Mouse (Mus musculus) G1E (cell line): ENCODE results near the gene Cdc14b. TPM values are rescaled to one million over a fixed set of nuclear protein-coding genes. Genes with fewer than 3 reads are reported as not detected.

Experiments
- ATAC-seq: 2 replicates; pipeline ENCODE4 v1.8.0; 2016; ENCODE audit warnings: mild to moderate bottlenecking; ENCODE audit not compliant: insufficient number of reproducible peaks, poor library complexity, low FRiP score, severe bottlenecking; ENCODE audit errors: extremely low read depth
- DNase-seq: peaks from one replicate; pipeline ENCODE4 v3.0.0; 2012; ENCODE audit warnings: low spot score
- H3K27me3 ChIP-seq: 2 replicates; pipeline ENCODE4 v1.6.1; 2012; ENCODE audit warnings: mild to moderate bottlenecking, low read length, inconsistent platforms; ENCODE audit not compliant: insufficient read depth
- H3K36me3 ChIP-seq: replicated peaks from 2 replicates; pipeline ENCODE3; 2012; ENCODE audit warnings: mild to moderate bottlenecking, inconsistent platforms
- H3K4me1 ChIP-seq: 2 replicates; pipeline ENCODE4 v1.6.1; 2012; ENCODE audit warnings: low read depth, low read length, inconsistent platforms, mixed read lengths; ENCODE audit not compliant: insufficient read depth
- H3K4me3 ChIP-seq: 2 replicates; pipeline ENCODE4 v1.5.1; 2012; ENCODE audit warnings: low read depth, mild to moderate bottlenecking, inconsistent platforms, low read length, moderate library complexity, mixed read lengths
- H3K9me3 ChIP-seq: replicated peaks from 2 replicates; pipeline ENCODE4 v1.6.1; 2012; ENCODE audit warnings: inconsistent platforms
- CTCF ChIP-seq: IDR thresholded peaks from 2 replicates; pipeline ENCODE4 v1.5.1; 2012; ENCODE audit warnings: low read depth, low read length, inconsistent platforms, mixed read lengths
- GATA1 ChIP-seq: IDR thresholded peaks from 2 replicates; pipeline ENCODE4 v1.6.1; 2012; ENCODE audit warnings: borderline replicate concordance, low read length, inconsistent platforms, mixed read lengths
- GATA2 ChIP-seq: IDR thresholded peaks from 2 replicates; pipeline ENCODE4 v1.6.1; 2012; ENCODE audit warnings: low read depth, low read length, inconsistent platforms, borderline replicate concordance
- POLR2AphosphoS5 ChIP-seq: IDR thresholded peaks from 2 replicates; pipeline ENCODE4 v1.6.1; 2012; ENCODE audit warnings: low read depth, low read length, inconsistent platforms; ENCODE audit not compliant: insufficient replicate concordance
- TAL1 ChIP-seq: conservative IDR thresholded peaks from 2 replicates; pipeline ENCODE4 v1.6.1; 2012; ENCODE audit warnings: low read depth, low read length, inconsistent platforms, mixed read lengths
- polyA plus RNA-seq: library from polyadenylated mRNA; stranded (reverse); fragments of >175 nt; gene quantifications from 2 replicates; pipeline ENCODE4 v1.2.3, GENCODE M21; 2012
- total RNA-seq, 2 experiments: library from RNA; stranded (forward) in 1 of 2; stranded (reverse) in 1 of 2; fragments of 200-1000 nt in 1 of 2; fragments of >200 nt in 1 of 2; fragmentation: Nextera tagmentation in 1 of 2; gene quantifications; 2 replicates each; pipeline ENCODE4 v1.2.3; 2014 to 2017

The Cdc14b gene
- total and polyA plus RNA-seq, 3 experiments, result 0.13 to 4.1 (median 2.3) TPM

DNA sequence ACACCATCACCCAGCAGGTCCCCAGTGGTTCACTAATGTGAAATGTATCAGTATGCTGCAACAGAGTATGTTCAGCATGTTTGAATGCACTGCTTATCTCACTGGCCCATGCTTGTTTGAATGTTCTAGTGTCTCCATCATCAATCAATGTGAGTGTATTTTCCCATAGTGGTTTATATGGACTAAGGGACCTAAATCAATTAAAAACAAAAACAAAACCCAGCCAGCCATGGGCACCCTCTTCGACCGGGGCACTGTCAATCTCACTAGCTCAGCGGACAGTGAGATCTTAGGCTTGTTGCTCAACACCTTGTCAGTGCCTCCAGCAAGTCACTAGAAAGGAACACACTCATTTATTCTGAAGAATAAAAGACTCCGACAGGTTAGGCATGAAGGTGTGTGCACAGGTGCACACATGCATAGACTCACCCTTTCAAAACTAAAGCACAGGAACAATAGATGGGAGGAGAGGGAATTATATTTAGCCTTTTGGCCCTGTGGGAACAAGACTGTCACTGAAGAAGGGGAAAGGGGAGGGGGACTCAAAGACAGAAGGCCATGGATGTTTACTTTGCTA, 30.3 kb downstream of the Cdc14b start:
- H3K4me1 ChIP-seq, result peaks cover 14% of the 10 kb centered on the region
- H3K36me3 ChIP-seq, result no peaks in the 10 kb centered on the region
- ATAC-seq (no peak), DNase-seq (no peak)
- TF ChIP-seq CTCF, result no peak
- no peak for TF ChIP-seq GATA2
- TF ChIP-seq POLR2AphosphoS5, result no peak
- TF ChIP-seq TAL1, result no peak
- no peak for TF ChIP-seq GATA1
- no peak overlapping the region for H3K4me3 ChIP-seq
- H3K27me3 ChIP-seq, result peaks cover 6% of the 10 kb centered on the region; the same call in 1 of the 2 replicates
- no peaks in the 10 kb centered on the region for H3K9me3 ChIP-seq

DNA sequence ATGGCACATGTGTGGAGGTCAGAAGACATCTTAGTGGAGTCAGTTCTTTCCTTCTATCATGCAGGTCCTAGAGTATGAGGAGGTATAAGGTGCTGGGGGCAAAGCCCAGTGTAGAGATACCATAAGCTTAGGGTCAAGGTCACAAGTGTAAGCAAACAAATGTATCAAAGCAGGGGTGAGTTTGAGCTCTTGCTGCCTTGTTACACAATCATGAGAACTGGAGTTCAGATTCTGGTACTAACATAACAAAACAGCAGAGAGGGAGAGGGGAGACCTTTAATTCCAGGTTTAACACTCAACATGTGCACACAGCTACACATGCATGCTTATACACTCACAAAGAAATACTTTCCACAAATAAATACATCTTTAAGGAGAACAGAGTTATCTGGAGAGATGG, 32.4 kb downstream of the Cdc14b start:
- DNase-seq (no peak), ATAC-seq (no peak)
- no peak overlapping the region for H3K4me3 ChIP-seq
- no peaks in the 10 kb centered on the region for H3K36me3 ChIP-seq
- TF ChIP-seq TAL1 (no peak), CTCF (no peak), POLR2AphosphoS5 (no peak), GATA1 (no peak), GATA2 (no peak)
- H3K27me3 ChIP-seq, result 0 out of 2 replicates have a peak, but pooled peaks cover 3% of the 10 kb centered on the region
- peaks cover under 1% of the 10 kb centered on the region; the same call in 1 of the 2 replicates for H3K4me1 ChIP-seq
- H3K9me3 ChIP-seq, result no peaks in the 10 kb centered on the region

DNA sequence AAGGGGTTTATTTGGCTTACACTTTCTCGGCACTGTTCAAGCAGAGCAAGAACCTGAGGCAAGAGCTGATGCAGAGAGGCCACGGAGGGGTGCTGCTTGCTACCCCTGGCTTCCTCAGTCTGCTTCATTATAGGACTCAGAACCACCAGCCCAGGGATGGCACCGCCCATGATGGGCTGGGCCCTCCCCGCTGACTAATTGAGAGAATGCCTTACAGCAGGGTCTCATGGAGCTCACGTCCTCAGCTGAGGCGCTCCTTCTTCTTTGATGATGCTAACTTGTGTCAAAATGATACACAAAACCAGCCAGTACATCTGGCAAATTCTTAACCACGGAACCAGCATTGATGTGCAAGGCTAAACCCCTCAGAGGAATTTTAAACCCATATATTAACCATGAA, 34.5 kb downstream of the Cdc14b start:
- ATAC-seq (no peak), DNase-seq (no peak)
- Histone ChIP-seq H3K9me3 (no peaks in the 10 kb centered on the region), H3K36me3 (no peaks in the 10 kb centered on the region), H3K4me3 (no peak overlapping the region), H3K27me3 (0 out of 2 replicates have a peak, but pooled peaks cover 3% of the 10 kb centered on the region), H3K4me1 (peaks cover 8% of the 10 kb centered on the region)
- TF ChIP-seq GATA1 (no peak), POLR2AphosphoS5 (no peak), CTCF (no peak), GATA2 (no peak), TAL1 (no peak)

DNA sequence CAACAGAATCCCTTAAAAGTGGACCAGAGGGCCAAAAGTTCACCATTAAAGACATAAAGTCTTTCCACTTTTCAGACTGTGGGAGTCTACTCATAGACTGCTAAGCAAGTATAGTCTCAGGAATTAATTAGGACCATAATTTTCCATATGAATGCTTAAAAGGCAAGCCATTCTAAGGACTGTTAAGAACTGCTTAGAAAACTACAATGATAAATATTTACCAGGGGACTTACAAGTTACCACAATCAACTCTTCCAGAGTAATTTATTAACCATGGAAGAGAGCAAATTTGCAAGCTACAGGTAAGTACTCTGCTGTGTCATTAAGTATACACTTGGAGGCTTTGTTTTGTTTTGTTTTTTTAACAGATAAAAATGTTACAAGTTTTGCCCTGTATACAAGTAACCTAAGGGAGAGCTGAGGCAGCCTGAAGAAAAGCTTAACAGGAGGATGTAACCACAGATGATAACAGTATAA, 37.4 kb downstream of the Cdc14b start:
- no peak for ATAC-seq
- H3K4me3 ChIP-seq, result no peak overlapping the region
- no peaks in the 10 kb centered on the region for H3K9me3 ChIP-seq
- H3K4me1 ChIP-seq, result peaks cover 8% of the 10 kb centered on the region
- TF ChIP-seq GATA2, result no peak
- TF ChIP-seq POLR2AphosphoS5, result no peak
- no peaks in the 10 kb centered on the region for H3K27me3 ChIP-seq
- DNase-seq, result no peak
- no peaks in the 10 kb centered on the region for H3K36me3 ChIP-seq

DNA sequence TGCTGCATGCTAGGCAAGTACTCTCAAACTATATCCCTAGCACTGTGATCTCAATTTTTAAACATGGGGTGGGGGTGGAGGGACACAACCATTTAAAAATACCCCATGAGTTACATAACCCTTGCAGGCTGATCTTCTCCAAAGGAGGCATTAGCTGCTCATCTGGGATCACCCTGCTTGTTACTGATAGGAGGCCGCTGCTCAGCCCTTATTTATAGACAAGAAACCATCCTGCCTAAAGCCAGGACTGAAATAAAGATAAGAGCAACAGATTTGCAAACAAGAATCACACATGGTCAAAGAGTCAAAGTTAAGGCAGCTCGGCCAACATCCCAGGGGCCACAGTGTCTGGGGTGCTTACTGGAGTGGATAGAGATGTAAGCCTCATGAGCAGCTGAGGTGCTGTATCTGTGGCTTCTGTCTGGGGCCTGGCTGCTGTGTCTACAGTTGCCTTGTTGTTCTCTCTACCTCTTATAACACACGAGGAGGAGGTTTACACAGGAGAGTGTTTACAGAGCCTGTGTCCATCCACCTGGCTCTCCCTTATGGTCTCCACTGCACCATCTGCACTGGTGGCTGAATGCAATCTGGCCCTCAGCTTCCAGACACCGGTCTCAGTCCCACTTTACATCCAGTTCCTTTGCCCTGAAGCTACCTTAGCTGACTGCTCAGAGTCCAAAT, 38.0 kb downstream of the Cdc14b start:
- Histone ChIP-seq H3K4me3 (no peak overlapping the region), H3K27me3 (no peaks in the 10 kb centered on the region), H3K4me1 (peaks cover 8% of the 10 kb centered on the region), H3K36me3 (no peaks in the 10 kb centered on the region), H3K9me3 (no peaks in the 10 kb centered on the region)
- peak; percentile 27; the same call in 1 of the 2 replicates for TF ChIP-seq TAL1
- no peak for TF ChIP-seq CTCF
- peak; percentile 71 for ATAC-seq
- no peak for DNase-seq

DNA sequence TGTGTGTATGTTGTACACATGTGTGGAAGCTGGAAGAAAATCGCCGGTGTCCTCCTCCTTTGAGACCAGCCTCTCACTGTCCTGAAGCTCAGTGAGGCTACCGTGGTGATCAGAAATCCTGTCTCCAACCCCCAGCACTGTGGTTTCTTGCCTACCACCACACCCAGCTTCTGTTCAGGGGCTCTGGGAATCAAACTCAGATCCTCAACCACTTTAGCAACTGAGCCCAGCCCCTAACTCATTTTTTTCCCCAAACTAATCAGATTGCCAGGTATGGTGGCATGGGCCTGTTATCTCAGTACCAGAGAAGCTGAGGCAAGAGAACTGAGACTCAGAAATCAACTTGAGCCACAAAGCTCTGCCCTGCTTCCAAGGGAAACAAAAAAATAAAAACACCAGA, 39.3 kb downstream of the Cdc14b start:
- H3K9me3 ChIP-seq, result no peaks in the 10 kb centered on the region

More for the DNA sequence above, 39.3 kb downstream of the Cdc14b start:
- TF ChIP-seq TAL1 (no peak), CTCF (no peak), POLR2AphosphoS5 (no peak), GATA2 (no peak), GATA1 (no peak)
- no peak overlapping the region for H3K4me3 ChIP-seq
- H3K36me3 ChIP-seq, result no peaks in the 10 kb centered on the region
- no peaks in the 10 kb centered on the region for H3K27me3 ChIP-seq
- peaks cover 8% of the 10 kb centered on the region for H3K4me1 ChIP-seq
- DNase-seq (no peak), ATAC-seq (no peak)
